29 mouse cellular contexts compared by ENCODE assay signal in genomic region chr3:152733513-152733912, GRCm38 (mm10). TPM values are rescaled to one million over a fixed set of nuclear protein-coding genes. Genes with fewer than 3 reads are reported as not detected.
DNase-seq lines count a peak whose midpoint lies in the region; ATAC-seq and TF ChIP-seq lines count a peak whose summit lies in the region.
"Had no signal": no experiment of that assay in that cellular context is flagged by ENCODE, and none has a peak within 500 bp of the region (broad histone marks: within the 10 kb centered on the region; RNA-seq: fewer than 3 reads in every experiment).

No protein-coding gene starts in this region.

- H3K9me3 ChIP-seq in hindbrain, embryonic 11.5 days (ENCODE audit: control insufficient read depth, low read length) = no peaks in the 10 kb centered on the region
- no peaks in the 10 kb centered on the region for H3K9me3 ChIP-seq in hindbrain, postnatal 0 days (ENCODE audit: low read length)
- no peaks in the 10 kb centered on the region for H3K9me3 ChIP-seq in ES-Bruce4 (replicated peaks; ENCODE audit: control insufficient read depth, insufficient read depth, low read length, poor library complexity, severe bottlenecking)
- H3K9me3 ChIP-seq: embryonic facial prominence, embryonic 15.5 days; forebrain, embryonic 15.5 days; heart, embryonic 13.5 days; hindbrain, embryonic 12.5 days; liver, embryonic 13.5 days; neural tube, embryonic 13.5 days had no signal

- TF ChIP-seq POLR2A in ES-Bruce4 (IDR thresholded peaks at IDR 0.05; ENCODE audit: insufficient read depth, low read length) = no peak
- TF ChIP-seq POLR2A in brain, embryonic 14.5 days (IDR thresholded peaks at IDR 0.05; ENCODE audit: borderline replicate concordance, extremely low read depth, insufficient read depth, insufficient read length, poor library complexity, severe bottlenecking) = no peak

- intact Hi-C loops in heart, postnatal 14 days (cut with DNase I) = no loop called here

- H3K4me2 ChIP-seq in hindbrain, embryonic 11.5 days (replicated peaks; ENCODE audit: low read depth, low read length) = no peak overlapping the region
- H3K4me2 ChIP-seq in hindbrain, postnatal 0 days (ENCODE audit: low read depth, low read length) = no peak overlapping the region
- H3K4me2 ChIP-seq: embryonic facial prominence, embryonic 15.5 days; forebrain, embryonic 15.5 days; heart, embryonic 13.5 days; hindbrain, embryonic 12.5 days; liver, embryonic 13.5 days; neural tube, embryonic 13.5 days had no signal

- no peak overlapping the region for H3K4me3 ChIP-seq in hindbrain, embryonic 11.5 days (ENCODE audit: low read depth, low read length)
- no peak overlapping the region for H3K4me3 ChIP-seq in hindbrain, postnatal 0 days (ENCODE audit: low read length)
- H3K4me3 ChIP-seq in ES-Bruce4 (ENCODE audit: low read depth, low read length) = no peak overlapping the region
- H3K4me3 ChIP-seq: embryonic facial prominence, embryonic 15.5 days; forebrain, embryonic 15.5 days; heart, embryonic 13.5 days; hindbrain, embryonic 12.5 days; layer of hippocampus, adult 2 months; liver, embryonic 13.5 days; neural tube, embryonic 13.5 days had no signal

- peak; percentile 43 for DNase-seq in hindbrain, embryonic 11.5 days (ENCODE audit: low spot score)
- no peak for DNase-seq in hindbrain, postnatal 0 days (ENCODE audit: low spot score)
- DNase-seq in brain, embryonic 14.5 days (ENCODE audit: low read depth) = peak; percentile 49
- peak; percentile 78 for DNase-seq in mesoderm, embryonic 11.5 days (ENCODE audit: low read depth, low spot score)
- no peak for DNase-seq in layer of hippocampus, postnatal 36 days
- DNase-seq in heart, postnatal 14 days = no peak
- DNase-seq: adrenal gland, adult 8-10 months; cerebellum, adult 11-12 months; cerebellum, postnatal 10 days; heart, postnatal 10 days; kidney, adult 2 months; kidney, postnatal 36 days; liver, embryonic 13.5 days; lung, adult 18-20 months; right cerebral cortex, postnatal 4 days; thymus, adult 2 months; thymus, postnatal 4 days had no signal

- ATAC-seq in hindbrain, embryonic 11.5 days (ENCODE audit: low FRiP score) = no peak
- no peak for ATAC-seq in hindbrain, postnatal 0 days
- ATAC-seq: activated CD4-positive, CD25-positive, alpha-beta regulatory T cell, adult 4 months; CD4-positive, CD25-positive, alpha-beta regulatory T cell, adult 4 months; forebrain, embryonic 15.5 days; inflammation-experienced regulatory T-cells, adult 6 months; lung, postnatal 0 days had no signal

- no peaks in the 10 kb centered on the region for H3K27me3 ChIP-seq in hindbrain, embryonic 11.5 days (ENCODE audit: control insufficient read depth, insufficient read depth, low read length)
- H3K27me3 ChIP-seq in hindbrain, postnatal 0 days (ENCODE audit: insufficient read depth, low read length) = no peaks in the 10 kb centered on the region
- H3K27me3 ChIP-seq in ES-Bruce4 (ENCODE audit: control insufficient read depth, insufficient read depth, low read length, poor library complexity, severe bottlenecking) = no peaks in the 10 kb centered on the region
- H3K27me3 ChIP-seq: embryonic facial prominence, embryonic 15.5 days; forebrain, embryonic 15.5 days; heart, embryonic 13.5 days; hindbrain, embryonic 12.5 days; liver, embryonic 13.5 days; neural tube, embryonic 13.5 days had no signal

- 0 out of 2 replicates have a peak, but pooled peaks have one; percentile 24 for TF ChIP-seq EP300 in ES-Bruce4 (IDR thresholded peaks at IDR 0.05; ENCODE audit: insufficient read depth, low read depth, low read length)

- no peak overlapping the region for H3K27ac ChIP-seq in hindbrain, embryonic 11.5 days (ENCODE audit: low read depth, low read length)
- H3K27ac ChIP-seq in hindbrain, postnatal 0 days = no peak overlapping the region
- no peak overlapping the region for H3K27ac ChIP-seq in ES-Bruce4 (ENCODE audit: insufficient read depth, low read length)
- H3K27ac ChIP-seq: embryonic facial prominence, embryonic 15.5 days; forebrain, embryonic 15.5 days; heart, embryonic 13.5 days; hindbrain, embryonic 12.5 days; layer of hippocampus, adult 2 months; liver, embryonic 13.5 days; macrophage; neural tube, embryonic 13.5 days had no signal

- no peak overlapping the region for H3K9ac ChIP-seq in hindbrain, embryonic 11.5 days (ENCODE audit: low read depth, low read length)
- H3K9ac ChIP-seq in hindbrain, postnatal 0 days (replicated peaks; ENCODE audit: low read length) = no peak overlapping the region
- no peak overlapping the region for H3K9ac ChIP-seq in ES-Bruce4 (ENCODE audit: low read depth, poor library complexity, severe bottlenecking)
- H3K9ac ChIP-seq: embryonic facial prominence, embryonic 15.5 days; forebrain, embryonic 15.5 days; heart, embryonic 13.5 days; hindbrain, embryonic 12.5 days; liver, embryonic 13.5 days had no signal

- TF ChIP-seq CTCF in hindbrain, postnatal 0 days (IDR thresholded peaks at IDR 0.05; ENCODE audit: low read depth) = no peak
- TF ChIP-seq CTCF in ES-Bruce4 (IDR thresholded peaks at IDR 0.05; ENCODE audit: low read depth, low read length) = no peak
- TF ChIP-seq CTCF in brain, embryonic 14.5 days (IDR thresholded peaks at IDR 0.05; ENCODE audit: borderline replicate concordance, extremely low read depth, insufficient read depth, insufficient read length) = no peak

- no peaks in the 10 kb centered on the region for H3K4me1 ChIP-seq in hindbrain, embryonic 11.5 days (replicated peaks; ENCODE audit: control insufficient read depth, insufficient read depth, low read length)
- no peaks in the 10 kb centered on the region for H3K4me1 ChIP-seq in hindbrain, postnatal 0 days (ENCODE audit: insufficient read depth, low read length)
- H3K4me1 ChIP-seq in ES-Bruce4 (ENCODE audit: control insufficient read depth, insufficient read depth, low read length) = no peaks in the 10 kb centered on the region
- H3K4me1 ChIP-seq: embryonic facial prominence, embryonic 15.5 days; forebrain, embryonic 15.5 days had no signal

- no peaks in the 10 kb centered on the region for H3K36me3 ChIP-seq in hindbrain, embryonic 11.5 days (ENCODE audit: control insufficient read depth, insufficient read depth, low read length)
- H3K36me3 ChIP-seq in hindbrain, postnatal 0 days (ENCODE audit: insufficient read depth, low read length) = no peaks in the 10 kb centered on the region
- no peaks in the 10 kb centered on the region for H3K36me3 ChIP-seq in ES-Bruce4 (ENCODE audit: control insufficient read depth, insufficient read depth, low read length, poor library complexity, severe bottlenecking)
- H3K36me3 ChIP-seq: embryonic facial prominence, embryonic 15.5 days; forebrain, embryonic 15.5 days; hindbrain, embryonic 12.5 days; liver, embryonic 13.5 days; neural tube, embryonic 13.5 days had no signal

RNA-seq across cellular contexts. Expression of gene Pigk, which starts 19.6 kb away (rescaled TPM):
- polyA plus RNA-seq in hindbrain, embryonic 11.5 days (2014; fragmentation: Nextera tagmentation; extraction: Ambion mirVana) = 37.6 and 58.3 TPM in 2 replicates
- 35.8 and 38.2 TPM in 2 replicates for total RNA-seq in hindbrain, postnatal 0 days (2014; rRNA removed)
- polyA plus RNA-seq in hindbrain, postnatal 0 days (2015; fragmentation: Nextera tagmentation; extraction: Ambion mirVana) = 57.8 and 62.1 TPM in 2 replicates
- polyA plus RNA-seq in ES-Bruce4 (2011; ENCODE audit: insufficient read depth, insufficient read length, low read depth, missing spikeins) = 22.0 and 23.8 TPM in 2 replicates
- 12.9 and 17.0 TPM in 2 replicates for polyA plus RNA-seq in brain, embryonic 14.5 days (2012; rRNA removed)
- total RNA-seq in layer of hippocampus, postnatal 36 days (2021) = 10 to 100 TPM; 44.2 to 48.7 TPM
- 10 to 100 TPM; 28.8 to 30.0 TPM for total RNA-seq in heart, postnatal 14 days (2021)

Comparison
In these comparisons a context has a peak if more than half of its experiments do, and no peak if none do; other contexts are left out.
1. DNase-seq: peak in hindbrain, embryonic 11.5 days (single experiment), brain, embryonic 14.5 days (single experiment) and mesoderm, embryonic 11.5 days (single experiment); none in hindbrain, postnatal 0 days (single experiment), layer of hippocampus, postnatal 36 days (0 of 2) and heart, postnatal 14 days (0 of 2).